Mouse (Mus musculus): ENCODE measurements around the gene Angpt4.
A peak's percentile ranks its signal among the peaks of the same experiment; 100 is the strongest.

The Angpt4 gene

GRCm38 (mm10) chr2:151914120-151914519 lies 3.1 kb downstream of the Angpt4 start:
- no peak for DNase-seq (ENCODE audit: low spot score in 2 of 2)

GRCm38 (mm10) chr2:151915111-151915510 lies 4.1 kb downstream of the Angpt4 start:
- DNase-seq (ENCODE audit: low spot score in 2 of 2), result no peak

- DNase-seq (ENCODE audit: low spot score in 2 of 2), result peak; percentile 28 to 75
Observed at GRCm38 (mm10) chr2:151916061-151916831, 5.2 kb downstream of the Angpt4 start.

- DNase-seq (ENCODE audit: low spot score in 2 of 2), result no peak
Observed at GRCm38 (mm10) chr2:151919140-151919539, 8.1 kb downstream of the Angpt4 start.

GRCm38 (mm10) chr2:151921068-151921467 lies 10.1 kb downstream of the Angpt4 start:
- no peak for DNase-seq (ENCODE audit: low spot score in 2 of 2)

- peak; percentile 40 to 58 for DNase-seq (ENCODE audit: low spot score in 2 of 2)
Observed at GRCm38 (mm10) chr2:151921596-151921995, 10.6 kb downstream of the Angpt4 start.

- DNase-seq (ENCODE audit: low spot score in 2 of 2), result no peak
Observed at GRCm38 (mm10) chr2:151924276-151924675, 13.3 kb downstream of the Angpt4 start.

- no peak for DNase-seq (ENCODE audit: low spot score in 2 of 2)
Observed at GRCm38 (mm10) chr2:151925715-151926114, 14.7 kb downstream of the Angpt4 start.

GRCm38 (mm10) chr2:151927103-151927502 lies 16.1 kb downstream of the Angpt4 start:
- no peak for DNase-seq (ENCODE audit: low spot score in 2 of 2)

GRCm38 (mm10) chr2:151930389-151931074 lies 19.5 kb downstream of the Angpt4 start:
- DNase-seq (ENCODE audit: low spot score in 2 of 2), result peak; percentile 80 to 86

- DNase-seq (ENCODE audit: low spot score in 2 of 2), result peak in 1 of 2 experiments; percentile 42
Observed at GRCm38 (mm10) chr2:151937893-151938292, 26.9 kb downstream of the Angpt4 start.

GRCm38 (mm10) chr2:151938780-151939200 lies 27.8 kb downstream of the Angpt4 start:
- DNase-seq (ENCODE audit: low spot score in 2 of 2), result peak; percentile 43 to 64

GRCm38 (mm10) chr2:151939651-151940420 lies 28.8 kb downstream of the Angpt4 start:
- DNase-seq (ENCODE audit: low spot score in 2 of 2), result no peak

- DNase-seq (ENCODE audit: low spot score in 2 of 2), result peak in 1 of 2 experiments; percentile 27
Observed at GRCm38 (mm10) chr2:151941269-151941668, 30.3 kb downstream of the Angpt4 start.

- no peak for DNase-seq (ENCODE audit: low spot score in 2 of 2)
Observed at GRCm38 (mm10) chr2:151944106-151944505, 33.1 kb downstream of the Angpt4 start.

- no peak for DNase-seq (ENCODE audit: low spot score in 2 of 2)
Observed at GRCm38 (mm10) chr2:151947617-151948016, 36.6 kb downstream of the Angpt4 start.

GRCm38 (mm10) chr2:151948311-151948710 lies 37.3 kb downstream of the Angpt4 start:
- DNase-seq (ENCODE audit: low spot score in 2 of 2), result no peak

GRCm38 (mm10) chr2:151949082-151949774 lies 38.2 kb downstream of the Angpt4 start:
- DNase-seq (ENCODE audit: low spot score in 2 of 2), result no peak

GRCm38 (mm10) chr2:151953665-151954064 lies 42.7 kb downstream of the Angpt4 start:
- no peak for DNase-seq (ENCODE audit: low spot score in 2 of 2)

- DNase-seq (ENCODE audit: low spot score in 2 of 2), result no peak
Observed at GRCm38 (mm10) chr2:151956500-151957137, 45.6 kb downstream of the Angpt4 start.

GRCm38 (mm10) chr2:151959274-151959673 lies 48.3 kb downstream of the Angpt4 start:
- DNase-seq (ENCODE audit: low spot score in 2 of 2), result no peak

All from urinary bladder, postnatal 36 days (tissue).